Mouse (Mus musculus) lung, postnatal 0 days (tissue): ENCODE measurements around the gene Pfdn4.

Experiments used
- CTCF ChIP-seq: IDR thresholded peaks from 2 replicates; pipeline ENCODE4 v1.5.1; 2016; ENCODE audit warnings: antibody characterized with exemption, mild to moderate bottlenecking
- EP300 ChIP-seq: IDR thresholded peaks from 2 replicates; pipeline ENCODE4 v1.6.1; 2016; ENCODE audit warnings: antibody characterized with exemption, mild to moderate bottlenecking, control low read depth

DNA sequence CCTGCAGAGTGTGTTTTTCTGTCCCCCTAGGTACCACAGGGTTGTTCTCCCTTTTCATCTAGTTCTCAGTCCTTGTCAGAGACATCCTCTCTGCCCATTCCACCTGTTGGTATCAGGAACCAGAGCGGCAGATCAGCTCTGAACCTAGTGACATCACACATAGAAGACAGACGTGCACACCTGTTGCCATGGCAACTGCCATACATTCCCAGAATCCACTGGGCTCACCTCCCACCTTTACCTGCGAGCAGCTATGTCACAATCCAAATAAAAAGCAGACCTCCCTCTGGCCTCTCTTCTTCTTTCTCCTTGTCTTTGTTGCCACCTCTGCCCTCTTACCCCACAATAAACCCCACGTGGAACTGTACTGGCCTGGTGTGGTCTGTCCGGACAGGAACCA is 25.6 kb upstream of the Pfdn4 start:
- no peak for TF ChIP-seq EP300
- no peak for TF ChIP-seq CTCF
